Comparison of ENCODE assay signal across 31 mouse cellular contexts in genomic region chr15:88414206-88414605, GRCm38 (mm10).
"Had no signal": no experiment of that assay in that cellular context is flagged by ENCODE, and none has a peak within 500 bp of the region (broad histone marks: within the 10 kb centered on the region; RNA-seq: fewer than 3 reads in every experiment).

No protein-coding gene starts in this region.

- H3K27me3 ChIP-seq: heart, embryonic 12.5 days; heart, embryonic 13.5 days; heart, embryonic 15.5 days; hindbrain, embryonic 13.5 days; intestine, embryonic 15.5 days; kidney, embryonic 15.5 days had no signal

- H3K4me3 ChIP-seq: heart, embryonic 10.5 days; heart, embryonic 12.5 days; heart, embryonic 13.5 days; heart, embryonic 15.5 days; hindbrain, embryonic 10.5 days; hindbrain, embryonic 12.5 days; hindbrain, embryonic 13.5 days; hindbrain, embryonic 15.5 days; intestine, embryonic 15.5 days; kidney, embryonic 15.5 days; layer of hippocampus, adult 2 months had no signal

- ATAC-seq: hindbrain, embryonic 16.5 days; hindbrain, postnatal 0 days; inflammation-experienced regulatory T-cells, adult 6 months; intestine, embryonic 15.5 days; intestine, embryonic 16.5 days; intestine, postnatal 0 days had no signal

- H3K36me3 ChIP-seq: heart, embryonic 10.5 days; heart, embryonic 12.5 days; heart, embryonic 13.5 days; heart, embryonic 15.5 days; hindbrain, embryonic 10.5 days; hindbrain, embryonic 12.5 days; hindbrain, embryonic 13.5 days; hindbrain, embryonic 15.5 days; intestine, embryonic 15.5 days; kidney, embryonic 15.5 days had no signal

- DNase-seq: heart, postnatal 14 days; heart, postnatal 36 days; heart, postnatal 4 days; kidney, adult 11 months; kidney, adult 18-20 months; kidney, adult 2 months; kidney, adult 8-10 months; kidney, adult 9 months; kidney, postnatal 10 days; kidney, postnatal 14 days; kidney, postnatal 25 days; kidney, postnatal 36 days; kidney, postnatal 4 days; layer of hippocampus, adult 9-11 months; layer of hippocampus, postnatal 36 days had no signal

- H3K4me1 ChIP-seq: heart, embryonic 10.5 days; heart, embryonic 12.5 days; heart, embryonic 13.5 days; heart, embryonic 15.5 days; hindbrain, embryonic 10.5 days; hindbrain, embryonic 12.5 days; intestine, embryonic 15.5 days; kidney, embryonic 15.5 days had no signal

- H3K9me3 ChIP-seq: hindbrain, embryonic 12.5 days; hindbrain, embryonic 13.5 days; hindbrain, embryonic 15.5 days; intestine, embryonic 15.5 days; kidney, embryonic 15.5 days had no signal
